Mouse (Mus musculus) liver, postnatal 0 days (tissue): ENCODE data around the gene 4930568D16Rik. TPM values are rescaled to one million over a fixed set of nuclear protein-coding genes. Genes with fewer than 3 reads are reported as not detected.

Source experiments
- ATAC-seq: fragments of 200-750 bp; cut with Nextera tagmentation; 2 replicates; pipeline ENCODE4 v1.8.0; 2017; ENCODE audit warnings: mild to moderate bottlenecking, moderate library complexity
- DNase-seq: peaks from one replicate; pipeline ENCODE4 v3.0.0-alpha.2; 2016
- H3K27ac ChIP-seq: fragments of 300-500 bp; sonication (generic); 2 replicates; pipeline ENCODE4 v1.5.1; 2014; ENCODE audit warnings: antibody characterized with exemption, moderate library complexity, mild to moderate bottlenecking, low read depth
- H3K27me3 ChIP-seq: fragments of 300-500 bp; sonication (generic); 2 replicates; pipeline ENCODE4 v1.6.1; 2014; ENCODE audit warnings: low read length, control low read depth, mixed read lengths; ENCODE audit not compliant: insufficient read depth
- H3K36me3 ChIP-seq: fragments of 300-500 bp; sonication (generic); replicated peaks from 2 replicates; pipeline ENCODE4 v1.6.1; 2014; ENCODE audit warnings: mild to moderate bottlenecking, control low read depth, low read length, moderate library complexity, mixed read lengths; ENCODE audit not compliant: insufficient read depth
- H3K4me1 ChIP-seq: fragments of 300-500 bp; sonication (generic); 2 replicates; pipeline ENCODE4 v1.6.1; 2014; ENCODE audit warnings: antibody characterized with exemption, mild to moderate bottlenecking, control low read depth; ENCODE audit not compliant: insufficient read depth
- H3K4me2 ChIP-seq: fragments of 300-500 bp; sonication (generic); 2 replicates; pipeline ENCODE4 v1.6.1; 2014; ENCODE audit warnings: low read depth, mild to moderate bottlenecking, low read length, moderate library complexity, mixed read lengths
- H3K4me3 ChIP-seq: fragments of 300-500 bp; sonication (generic); 2 replicates; pipeline ENCODE4 v1.5.1; 2014; ENCODE audit warnings: low read depth, low read length
- H3K9ac ChIP-seq: fragments of 300-500 bp; sonication (generic); replicated peaks from 2 replicates; pipeline ENCODE4 v1.6.1; 2014; ENCODE audit warnings: mild to moderate bottlenecking, moderate library complexity
- H3K9me3 ChIP-seq: fragments of 300-500 bp; sonication (generic); 2 replicates; pipeline ENCODE4 v1.6.1; 2016; ENCODE audit warnings: mild to moderate bottlenecking, control low read depth, low read length, mixed read lengths
- CTCF ChIP-seq: sonication (generic); IDR thresholded peaks from 2 replicates; pipeline ENCODE4 v1.5.1; 2016; ENCODE audit warnings: antibody characterized with exemption, low read depth
- EP300 ChIP-seq: IDR thresholded peaks from 2 replicates; pipeline ENCODE4 v1.6.1; 2016; ENCODE audit warnings: antibody characterized with exemption, low read depth, mild to moderate bottlenecking
- WGBS: fragments of 180-500 bp; shearing (Covaris S2); extraction: QIAGEN DNeasy Blood & Tissue Kit; methylation state at CpG from one replicate; pipeline ENCODE4 v1.1.7; 2014; ENCODE audit not compliant: insufficient replicate concordance; 5-methylcytosine and 5-hydroxymethylcytosine counted together
- polyA plus RNA-seq: library from polyadenylated mRNA; unstranded; fragments of >200 nt; fragmentation: Nextera tagmentation; extraction: Ambion mirVana; gene quantifications from 2 replicates; pipeline ENCODE4 v1.2.1, GENCODE M21; 2015

The 4930568D16Rik gene
- polyA plus RNA-seq, 1 experiment from 2014 or later = not detected

DNA sequence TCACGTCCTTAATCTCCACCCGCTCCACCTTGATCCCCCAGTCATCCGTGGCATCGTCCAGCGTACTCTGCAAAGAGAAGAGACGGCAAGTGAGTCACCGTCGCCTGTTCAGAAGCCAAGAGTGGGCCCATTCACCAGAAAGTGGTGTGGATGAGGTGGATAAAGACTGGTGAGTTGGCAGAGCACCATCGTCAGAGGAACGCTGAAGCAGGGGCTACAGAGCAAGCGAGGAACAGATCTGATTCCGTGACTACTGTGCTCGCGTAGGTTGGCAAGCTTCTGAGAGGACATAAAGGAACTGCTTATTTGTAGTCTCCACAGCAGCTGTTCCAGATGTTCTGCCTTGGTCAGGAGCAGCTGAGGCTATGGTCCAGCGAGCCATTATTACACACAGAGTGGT is 47.1 kb downstream of the 4930568D16Rik start:
- TF ChIP-seq CTCF (no peak), EP300 (no peak)
- DNase-seq = no peak
- Histone ChIP-seq H3K27me3 (no peaks in the 10 kb centered on the region), H3K27ac (no peak overlapping the region), H3K9ac (no peak overlapping the region), H3K4me2 (no peak overlapping the region), H3K4me1 (peaks cover 48% of the 10 kb centered on the region), H3K36me3 (peaks cover 95% of the 10 kb centered on the region), H3K4me3 (no peak overlapping the region), H3K9me3 (no peaks in the 10 kb centered on the region)
- ATAC-seq = no peak
- WGBS = 95% methylated on average over 15 of the region's 15 CpGs

DNA sequence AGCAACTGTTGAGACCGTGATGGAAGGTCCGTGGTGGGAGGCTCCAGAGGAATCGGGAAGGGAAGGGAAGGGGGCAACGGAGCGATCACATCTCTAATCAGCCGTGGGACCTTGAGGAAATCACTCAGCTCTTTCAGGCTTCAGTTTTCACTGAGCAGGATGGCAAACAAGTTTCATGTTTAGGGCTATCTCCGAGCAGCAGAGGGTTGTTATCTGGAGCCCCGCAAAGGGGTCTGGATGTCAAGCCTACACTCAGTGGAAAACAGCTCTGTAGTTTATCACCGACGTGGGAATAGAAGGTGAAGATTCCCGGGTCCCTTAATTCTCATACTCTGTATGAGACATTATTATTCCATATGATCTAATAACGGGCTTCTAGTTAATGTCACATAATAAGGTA is 49.1 kb downstream of the 4930568D16Rik start:
- Histone ChIP-seq H3K4me3 (no peak overlapping the region), H3K4me2 (peak overlapping the region; percentile 28; the same call in 1 of the 2 replicates), H3K27ac (peak overlapping the region; percentile 58), H3K36me3 (peaks cover 92% of the 10 kb centered on the region), H3K27me3 (no peaks in the 10 kb centered on the region), H3K4me1 (peaks cover 33% of the 10 kb centered on the region), H3K9ac (no peak overlapping the region), H3K9me3 (no peaks in the 10 kb centered on the region)
- DNase-seq = no peak
- WGBS = 56% methylated on average over 12 of the region's 12 CpGs
- no peak for ATAC-seq
- peak; percentile 85 for TF ChIP-seq EP300
- TF ChIP-seq CTCF = no peak

DNA sequence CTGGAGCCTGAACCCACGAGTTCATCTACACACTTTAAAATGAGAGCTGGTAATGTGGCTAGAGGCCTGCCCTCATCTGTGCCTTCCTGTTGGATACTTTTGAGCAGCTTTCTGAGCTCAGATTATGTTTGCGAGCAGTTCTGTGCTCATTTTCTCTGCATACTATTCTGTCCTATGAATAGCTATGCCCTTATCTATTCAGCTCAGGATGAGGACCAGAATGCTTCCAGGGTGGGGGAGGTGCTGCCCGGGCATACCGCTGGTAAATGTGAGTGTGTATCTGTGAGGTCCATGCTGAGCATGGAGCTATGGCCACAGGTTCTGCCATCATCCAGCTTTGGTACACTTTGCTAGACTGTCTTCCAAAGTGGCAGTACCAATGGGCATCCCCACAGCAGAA is 49.9 kb downstream of the 4930568D16Rik start:
- H3K9ac ChIP-seq = no peak overlapping the region
- H3K4me1 ChIP-seq = peaks cover 31% of the 10 kb centered on the region
- H3K9me3 ChIP-seq = no peaks in the 10 kb centered on the region
- peaks cover 93% of the 10 kb centered on the region for H3K36me3 ChIP-seq
- TF ChIP-seq EP300 (peak; percentile 88), CTCF (no peak)
- DNase-seq (peak; percentile 55), ATAC-seq (peak; percentile 82)
- no peaks in the 10 kb centered on the region for H3K27me3 ChIP-seq
- H3K27ac ChIP-seq = peak overlapping the region; percentile 58
- no peak overlapping the region for H3K4me3 ChIP-seq
- H3K4me2 ChIP-seq = peak overlapping the region; percentile 28; the same call in 1 of the 2 replicates
- WGBS = 48% methylated on average over 4 of the region's 4 CpGs

GRCm38 (mm10) chr2:35314300-35314699 is 53.2 kb downstream of the 4930568D16Rik start:
- 59% methylated on average over 3 of the region's 3 CpGs for WGBS
- Histone ChIP-seq H3K36me3 (peaks cover 62% of the 10 kb centered on the region), H3K4me1 (peaks cover 16% of the 10 kb centered on the region), H3K9me3 (no peaks in the 10 kb centered on the region), H3K9ac (no peak overlapping the region), H3K4me2 (no peak overlapping the region), H3K4me3 (no peak overlapping the region), H3K27ac (no peak overlapping the region), H3K27me3 (no peaks in the 10 kb centered on the region)
- TF ChIP-seq CTCF (no peak), EP300 (no peak)
- ATAC-seq (no peak), DNase-seq (no peak)

DNA sequence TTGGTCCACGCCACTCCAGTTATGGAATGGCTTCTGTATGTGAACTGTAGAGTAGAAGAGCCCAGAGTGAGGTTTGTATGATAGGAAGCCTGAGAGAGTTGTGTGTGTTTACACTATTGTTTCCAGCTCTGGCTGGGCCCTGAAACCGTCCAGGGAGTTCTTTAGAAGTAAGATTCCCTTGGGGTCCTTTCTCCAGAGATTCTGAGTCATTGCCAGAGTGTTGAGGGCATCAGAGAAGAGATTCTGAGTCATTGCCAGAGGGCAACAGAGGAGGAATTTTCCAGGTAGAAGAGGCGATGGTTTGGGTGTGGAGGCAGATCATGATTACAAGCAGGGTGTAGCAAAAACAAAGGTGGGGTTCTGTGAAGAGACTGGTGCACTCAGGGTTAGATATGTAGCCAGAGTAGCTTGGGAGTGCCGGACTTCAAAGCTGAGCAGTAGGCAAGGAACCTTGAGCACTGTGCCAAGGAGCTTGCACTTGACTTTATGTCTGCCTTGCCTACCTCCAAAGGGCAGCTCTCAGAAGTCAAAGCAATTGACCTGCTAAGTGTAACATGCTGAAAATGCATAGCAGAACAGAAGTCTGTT is 57.5 kb downstream of the 4930568D16Rik start:
- no peak overlapping the region for H3K27ac ChIP-seq
- H3K4me2 ChIP-seq = no peak overlapping the region
- TF ChIP-seq CTCF (no peak), EP300 (no peak)
- ATAC-seq (no peak), DNase-seq (no peak)
- no peaks in the 10 kb centered on the region for H3K27me3 ChIP-seq
- peaks cover 26% of the 10 kb centered on the region for H3K36me3 ChIP-seq
- 90% methylated on average over 4 of the region's 4 CpGs for WGBS
- no peak overlapping the region for H3K4me3 ChIP-seq
- no peak overlapping the region for H3K9ac ChIP-seq
- no peaks in the 10 kb centered on the region for H3K4me1 ChIP-seq
- no peaks in the 10 kb centered on the region for H3K9me3 ChIP-seq

DNA sequence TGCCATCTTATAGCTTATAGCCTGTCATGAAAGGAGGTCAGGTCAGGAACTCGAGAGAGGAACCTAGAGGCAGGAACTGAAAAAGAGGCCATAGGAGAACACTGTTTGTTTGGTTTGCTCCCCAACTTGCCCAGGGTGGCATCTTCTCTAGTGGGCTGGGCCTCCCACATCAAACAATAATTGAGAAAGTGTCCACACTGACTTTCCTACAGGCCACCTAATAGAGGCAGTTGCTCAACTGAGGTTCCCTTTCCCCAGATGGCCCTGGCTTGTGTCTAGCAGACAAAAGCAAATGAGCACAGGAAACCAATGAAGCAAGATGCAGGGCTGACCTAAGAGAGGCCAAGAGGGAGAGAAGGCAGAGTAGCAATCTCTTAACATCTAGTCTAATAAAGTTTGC is 59.4 kb downstream of the 4930568D16Rik start:
- Histone ChIP-seq H3K4me2 (no peak overlapping the region), H3K9ac (no peak overlapping the region), H3K36me3 (peaks cover 11% of the 10 kb centered on the region), H3K27ac (no peak overlapping the region; the same call in 1 of the 2 replicates), H3K27me3 (no peaks in the 10 kb centered on the region), H3K4me3 (no peak overlapping the region), H3K9me3 (no peaks in the 10 kb centered on the region), H3K4me1 (no peaks in the 10 kb centered on the region)
- ATAC-seq = peak; percentile 38; the same call in 1 of the 2 replicates
- DNase-seq = no peak
- TF ChIP-seq CTCF (no peak), EP300 (no peak)
- WGBS = 46% methylated on average over 1 of the region's 1 CpGs

Other genes starting within 250 kb of the 4930568D16Rik start
- gene Rab14, start 166.6 kb downstream of the 4930568D16Rik start, polyA plus RNA-seq = 208 and 217 TPM in 2 replicates
- gene Gsn, start 111.3 kb downstream of the 4930568D16Rik start, polyA plus RNA-seq = 56.1 and 59.7 TPM in 2 replicates
- 77.1 and 86.3 TPM in 2 replicates for gene Stom, start 30.8 kb downstream of the 4930568D16Rik start, polyA plus RNA-seq
- gene 4930402F06Rik, start 29.4 kb upstream of the 4930568D16Rik start, polyA plus RNA-seq = not detected in 2 replicates
- gene Ggta1, start 95.5 kb upstream of the 4930568D16Rik start, polyA plus RNA-seq = 5.2 and 6.2 TPM in 2 replicates
- 6.9 and 9.1 TPM in 2 replicates for gene Dab2ip, start 190.5 kb upstream of the 4930568D16Rik start, polyA plus RNA-seq